Mouse (Mus musculus) olfactory bulb, adult 2 months (tissue): ENCODE results near the gene 1700013G24Rik.

ENCODE experiments used
- CTCF ChIP-seq: fragments of 200-500 bp; IDR thresholded peaks from 2 replicates; pipeline ENCODE4 v1.5.1; 2012; ENCODE audit warnings: low read depth, mild to moderate bottlenecking, low read length, moderate library complexity; ENCODE audit not compliant: insufficient read depth
- POLR2A ChIP-seq: fragments of 200-500 bp; IDR thresholded peaks from 2 replicates; pipeline ENCODE4 v1.6.1; 2012; ENCODE audit warnings: mild to moderate bottlenecking, low read depth, low read length, moderate library complexity; ENCODE audit not compliant: insufficient read depth

DNA sequence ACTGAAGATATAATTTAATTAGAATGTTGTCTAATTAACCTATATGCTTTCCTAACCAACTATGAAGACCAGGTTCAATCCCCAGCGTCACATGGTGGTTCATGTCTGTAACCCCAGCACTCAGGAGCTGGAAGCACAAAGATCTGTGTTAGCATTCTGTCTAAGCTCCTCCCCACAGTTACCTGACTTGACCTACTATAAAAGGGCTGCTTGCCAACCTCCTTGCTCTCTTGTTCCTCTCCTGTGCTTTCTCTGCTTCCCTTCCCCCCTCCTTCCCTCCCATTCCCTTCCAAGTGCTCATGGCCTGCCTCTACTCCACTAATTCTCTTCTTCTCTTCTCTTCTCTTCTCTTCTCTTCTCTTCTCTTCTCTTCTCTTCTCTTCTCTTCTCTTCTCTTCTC, 38.1 kb upstream of the 1700013G24Rik start:
- TF ChIP-seq CTCF (no peak), POLR2A (no peak)
